Mouse (Mus musculus): ENCODE measurements at regions not wholly inside any gene's neighbourhood (a gene's known extent, or its start where the extent isn't known, plus 50 kb on each side); places are given as distances from the start of the nearest gene placed in this dataset.

- no peak for DNase-seq
- intact Hi-C loops (cut with DNase I) = no loop called here
- TF ChIP-seq CTCF (IDR thresholded peaks at IDR 0.05) = no peak
- Histone ChIP-seq H3K4me3 (no peak overlapping the region), H3K27ac (peak overlapping the region; percentile 96)
These were observed 72.1 kb upstream of the Ppara start for GRCm38 (mm10) chr15:85662673-85663072.

GRCm38 (mm10) chr15:85663757-85664431, 70.9 kb upstream of the Ppara start:
- no peak for DNase-seq
- intact Hi-C loops (cut with DNase I) = no loop called here
- H3K4me3 ChIP-seq = peak overlapping the region; percentile 98
- peak overlapping the region; percentile 96 for H3K27ac ChIP-seq
- no peak for TF ChIP-seq CTCF (IDR thresholded peaks at IDR 0.05)

DNA sequence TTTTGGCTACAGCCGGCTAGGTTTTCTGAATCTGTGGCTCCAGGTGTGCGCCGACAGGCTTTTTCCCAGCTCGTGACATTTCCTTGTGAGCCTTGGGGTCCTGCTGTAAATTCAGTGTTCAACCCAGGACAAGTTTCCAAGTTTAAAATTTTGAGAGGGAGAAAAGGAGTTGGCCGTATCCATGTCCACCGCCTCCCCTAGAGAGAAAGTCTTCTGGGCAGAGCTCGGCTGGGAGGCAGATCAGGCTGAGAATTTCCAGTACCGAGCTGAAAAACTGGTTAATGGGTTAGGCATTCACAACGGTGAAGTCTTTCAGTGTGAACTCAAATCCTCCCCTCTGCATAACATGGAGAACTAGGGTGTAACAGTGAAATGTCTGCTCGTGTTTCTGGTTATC, 70.4 kb upstream of the Ppara start:
- H3K27ac ChIP-seq = peak overlapping the region; percentile 96
- intact Hi-C loops (cut with DNase I) = no loop called here
- DNase-seq = no peak
- peak overlapping the region; percentile 98 for H3K4me3 ChIP-seq
- TF ChIP-seq CTCF (IDR thresholded peaks at IDR 0.05) = no peak

DNA sequence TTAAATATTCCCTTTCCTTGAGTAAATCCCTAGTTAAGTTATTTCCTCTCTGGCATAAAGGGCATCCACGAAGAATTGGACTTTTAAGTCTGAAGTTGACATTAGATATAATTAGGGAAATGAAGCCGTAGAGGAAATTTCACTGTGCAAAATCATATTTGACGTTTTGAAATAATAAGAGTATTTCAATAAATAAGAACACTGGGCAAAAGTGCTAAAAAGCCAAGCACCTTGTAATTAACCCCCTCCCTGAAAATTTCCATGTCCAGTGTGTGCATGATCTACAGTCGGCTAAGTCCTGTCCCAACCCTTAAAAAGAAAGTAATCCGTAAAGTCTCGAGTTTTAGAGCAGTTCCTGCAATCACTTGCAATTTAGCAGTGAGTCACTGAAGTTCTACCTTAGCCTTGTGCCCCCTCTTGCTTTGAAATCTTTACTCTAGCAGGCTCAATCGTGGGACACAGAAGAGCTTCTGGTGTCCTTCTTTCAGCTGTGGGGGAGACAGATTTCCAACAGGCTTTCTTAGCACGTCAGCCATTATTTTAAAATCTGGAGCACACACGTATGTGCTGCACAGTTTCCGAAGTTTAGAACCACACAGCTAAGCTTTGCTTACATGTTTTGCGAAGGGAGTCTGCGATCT, 69.5 kb upstream of the Ppara start:
- intact Hi-C loops (cut with DNase I) = no loop called here
- no peak for DNase-seq
- no peak for TF ChIP-seq CTCF (IDR thresholded peaks at IDR 0.05)
- Histone ChIP-seq H3K27ac (peak overlapping the region; percentile 96), H3K4me3 (peak overlapping the region; percentile 98)

GRCm38 (mm10) chr15:85666496-85666895, 68.3 kb upstream of the Ppara start:
- TF ChIP-seq CTCF (IDR thresholded peaks at IDR 0.05) = no peak
- Histone ChIP-seq H3K4me3 (peak overlapping the region; percentile 98), H3K27ac (peak overlapping the region; percentile 96)
- intact Hi-C loops (cut with DNase I) = loop anchor here (1.0 kb wide), 1 partner anchor 8 kb away; no protein-coding TSS in a partner anchor
- DNase-seq = no peak

- intact Hi-C loops (cut with DNase I) = no loop called here
- Histone ChIP-seq H3K4me3 (peak overlapping the region; percentile 98), H3K27ac (peak overlapping the region; percentile 96)
- no peak for TF ChIP-seq CTCF (IDR thresholded peaks at IDR 0.05)
- peak; percentile 74 for DNase-seq
These were observed 67.4 kb upstream of the Ppara start for GRCm38 (mm10) chr15:85667381-85667791.

DNA sequence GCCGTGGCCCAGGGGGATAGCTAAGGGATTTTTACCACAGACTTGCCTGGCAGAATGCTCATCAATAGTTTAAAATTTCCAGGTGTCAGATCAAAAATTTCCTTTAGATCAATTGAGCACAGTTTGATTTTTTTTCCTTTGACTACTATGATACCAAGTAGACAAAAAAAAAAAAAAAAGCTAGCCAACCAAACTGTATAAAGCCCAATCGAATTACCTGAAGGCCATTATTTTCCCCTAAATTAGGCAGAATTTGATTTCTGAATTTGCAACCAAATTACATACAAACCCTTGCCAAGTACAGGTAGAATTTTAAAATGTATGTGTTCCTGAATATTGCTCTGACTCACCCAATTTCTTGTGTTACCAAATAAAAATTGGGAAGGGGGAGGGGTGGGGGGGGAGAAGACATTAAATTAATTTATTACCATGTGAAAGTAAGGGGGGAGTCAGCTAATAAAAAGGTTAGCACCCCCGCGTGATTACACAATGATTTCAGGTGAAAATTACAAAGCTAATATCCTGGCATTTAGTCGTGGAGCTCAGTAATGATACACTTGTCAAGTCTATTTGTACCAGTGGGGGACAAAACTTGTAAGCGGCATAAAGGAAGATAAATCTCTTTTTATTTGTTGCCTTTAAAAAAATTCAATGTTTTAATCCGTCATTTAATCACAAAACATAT, 66.7 kb upstream of the Ppara start:
- no peak for TF ChIP-seq CTCF (IDR thresholded peaks at IDR 0.05)
- intact Hi-C loops (cut with DNase I) = loop anchor here (2.0 kb wide), 1 partner anchor 13 kb away; no protein-coding TSS in a partner anchor
- peak overlapping the region; percentile 98 for H3K4me3 ChIP-seq
- no peak for DNase-seq
- peak overlapping the region; percentile 96 for H3K27ac ChIP-seq

DNA sequence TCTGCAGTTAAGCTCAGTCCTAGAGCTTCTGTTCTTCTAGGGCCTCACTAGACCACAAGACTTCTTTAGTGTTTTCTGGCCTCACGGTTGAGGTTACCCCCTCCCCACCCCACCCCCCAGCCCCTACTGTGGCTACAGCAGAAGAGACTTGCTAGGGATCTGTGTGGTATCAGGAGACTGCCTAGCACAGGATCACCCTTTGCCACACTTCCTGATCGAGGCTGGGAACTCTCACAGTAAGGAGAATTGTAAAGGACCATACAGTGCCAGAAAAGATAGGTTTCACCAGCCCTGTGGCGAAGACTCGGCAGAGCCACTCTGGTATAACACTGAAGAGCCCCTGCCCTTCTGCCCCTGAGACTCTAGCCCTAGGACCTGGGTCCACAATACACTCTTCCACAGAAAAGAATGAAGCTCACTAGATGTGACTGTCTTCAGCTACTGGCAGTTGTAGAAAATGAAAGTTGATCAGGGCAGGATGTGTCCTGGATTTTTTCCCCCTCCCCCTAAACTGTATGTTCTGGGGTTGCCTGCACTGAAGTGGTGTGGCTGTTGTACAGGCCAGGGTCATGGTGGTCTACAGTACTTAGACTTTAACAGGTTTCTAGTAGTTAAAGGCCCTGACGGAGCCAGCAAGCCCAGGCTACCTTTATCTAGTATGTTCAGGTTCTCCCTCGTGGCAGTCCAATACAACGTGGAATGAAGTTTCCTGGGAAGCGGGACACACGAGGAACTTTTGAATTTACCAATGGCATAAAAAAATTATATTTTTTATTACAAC, 65.7 kb upstream of the Ppara start:
- TF ChIP-seq CTCF (IDR thresholded peaks at IDR 0.05) = no peak

GRCm38 (mm10) chr15:85669652-85670175, 65.1 kb upstream of the Ppara start:
- intact Hi-C loops (cut with DNase I) = loop anchor here (2.0 to 5.0 kb wide), 3 partner anchors 15 to 57 kb away; no protein-coding TSS in a partner anchor
- DNase-seq = peak; percentile 87
- H3K4me3 ChIP-seq = peak overlapping the region; percentile 98
- no peak for TF ChIP-seq CTCF (IDR thresholded peaks at IDR 0.05)
- peak overlapping the region; percentile 96 for H3K27ac ChIP-seq

More for the DNA sequence above, 65.7 kb upstream of the Ppara start:
- no peak for DNase-seq
- intact Hi-C loops (cut with DNase I) = loop anchor here (2.0 kb wide), 1 partner anchor 14 kb away; no protein-coding TSS in a partner anchor
- H3K4me3 ChIP-seq = peak overlapping the region; percentile 98
- peak overlapping the region; percentile 96 for H3K27ac ChIP-seq

DNA sequence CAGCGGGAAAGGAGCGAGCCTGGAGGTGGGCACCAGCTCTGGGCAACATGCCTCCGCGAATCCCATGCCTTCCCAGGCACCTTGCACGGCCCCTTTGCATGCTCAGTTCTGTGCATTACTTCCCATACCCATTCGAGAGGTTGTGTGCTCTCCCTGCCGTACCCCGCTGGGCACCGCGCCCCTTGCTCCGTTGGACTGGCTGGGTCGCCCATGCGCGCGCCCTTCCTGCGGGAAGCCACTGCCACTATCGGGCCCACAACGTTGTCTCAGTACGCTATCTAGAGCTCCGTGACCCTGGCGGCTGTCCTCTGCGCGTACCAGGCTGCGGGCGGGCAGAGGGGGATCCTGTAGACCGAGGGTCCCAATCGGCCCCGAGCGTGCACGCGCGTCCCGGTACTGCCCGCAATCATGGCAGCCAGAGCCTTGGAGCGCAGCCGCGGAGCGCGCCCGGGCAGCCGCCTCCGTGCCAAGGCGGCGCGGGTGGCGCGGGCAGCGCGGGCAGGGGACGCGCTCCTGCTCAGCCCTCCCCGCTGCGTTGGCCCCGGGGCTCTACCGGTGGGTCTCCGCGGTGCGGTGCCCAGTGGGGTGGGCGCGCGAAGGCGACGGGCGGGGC, 64.5 kb upstream of the Ppara start:
- intact Hi-C loops (cut with DNase I) = loop anchor here (5.0 kb wide), 2 partner anchors 37 to 58 kb away; no protein-coding TSS in a partner anchor
- peak overlapping the region; percentile 96 for H3K27ac ChIP-seq
- peak; percentile 88 for DNase-seq
- TF ChIP-seq CTCF (IDR thresholded peaks at IDR 0.05) = no peak
- H3K4me3 ChIP-seq = peak overlapping the region; percentile 98

Data from gastrocnemius, adult 2 months (tissue).